Mouse (Mus musculus) erythroblast, embryonic 14.5 days (primary cell): Measurements from ENCODE around the gene Get4.

Source experiments
- GATA1 ChIP-seq: IDR thresholded peaks from 2 replicates; pipeline ENCODE4 v1.6.1; 2012; ENCODE audit warnings: low read length, inconsistent platforms, mixed read lengths
- TAL1 ChIP-seq: IDR thresholded peaks from 3 replicates; pipeline ENCODE4 v1.6.1; 2012; ENCODE audit warnings: low read length, inconsistent platforms, mixed read lengths

GRCm38 (mm10) chr5:139294089-139294488 lies 42.0 kb downstream of the Get4 start:
- TF ChIP-seq GATA1 = no peak
- TF ChIP-seq TAL1 = no peak
